Mouse (Mus musculus): ENCODE measurements around the gene Arhgap33.
"Not testable (repeated sequence)": the region's sequence is repeated elsewhere in the genome, so short reads cannot be mapped to it uniquely, and the experiment has no call there.

Arhgap33 gene

DNA sequence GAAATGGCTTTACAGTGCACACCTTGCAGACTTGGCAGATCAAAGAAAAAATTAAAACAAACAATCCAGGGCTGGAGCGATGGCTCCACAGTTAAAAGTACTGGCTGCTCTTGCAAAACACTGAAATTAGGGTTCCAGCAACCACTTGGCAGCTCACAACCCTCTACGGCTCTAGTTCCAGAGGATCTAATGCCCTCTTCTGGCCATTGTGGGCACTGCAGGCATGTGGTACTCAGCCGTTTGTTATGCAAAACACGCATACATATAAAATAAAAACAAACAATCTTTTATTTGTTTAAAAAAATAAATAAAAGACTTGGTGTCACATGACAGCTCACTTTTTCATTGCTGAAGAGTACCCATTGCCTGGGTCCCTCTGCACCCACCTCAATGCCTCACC is 42.1 kb downstream of the Arhgap33 start:
- peak; percentile 81 for DNase-seq

DNA sequence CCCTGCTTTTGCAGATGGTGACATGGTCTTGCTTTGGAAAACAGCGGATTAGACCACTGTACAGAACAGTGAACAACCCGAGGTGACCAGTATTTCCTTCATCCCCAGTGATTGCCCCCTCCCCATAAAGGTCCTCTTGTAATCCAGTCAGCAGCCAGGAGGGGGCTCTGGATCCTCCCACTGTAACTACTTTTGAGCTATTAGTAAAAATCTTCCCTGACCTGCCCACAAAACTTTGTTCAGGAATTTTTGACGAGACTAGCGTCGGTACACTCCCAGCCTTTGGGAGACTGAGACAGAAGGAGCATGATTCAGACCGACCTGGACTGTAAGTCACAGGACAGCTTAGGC is 43.9 kb downstream of the Arhgap33 start:
- DNase-seq, result no peak

DNA sequence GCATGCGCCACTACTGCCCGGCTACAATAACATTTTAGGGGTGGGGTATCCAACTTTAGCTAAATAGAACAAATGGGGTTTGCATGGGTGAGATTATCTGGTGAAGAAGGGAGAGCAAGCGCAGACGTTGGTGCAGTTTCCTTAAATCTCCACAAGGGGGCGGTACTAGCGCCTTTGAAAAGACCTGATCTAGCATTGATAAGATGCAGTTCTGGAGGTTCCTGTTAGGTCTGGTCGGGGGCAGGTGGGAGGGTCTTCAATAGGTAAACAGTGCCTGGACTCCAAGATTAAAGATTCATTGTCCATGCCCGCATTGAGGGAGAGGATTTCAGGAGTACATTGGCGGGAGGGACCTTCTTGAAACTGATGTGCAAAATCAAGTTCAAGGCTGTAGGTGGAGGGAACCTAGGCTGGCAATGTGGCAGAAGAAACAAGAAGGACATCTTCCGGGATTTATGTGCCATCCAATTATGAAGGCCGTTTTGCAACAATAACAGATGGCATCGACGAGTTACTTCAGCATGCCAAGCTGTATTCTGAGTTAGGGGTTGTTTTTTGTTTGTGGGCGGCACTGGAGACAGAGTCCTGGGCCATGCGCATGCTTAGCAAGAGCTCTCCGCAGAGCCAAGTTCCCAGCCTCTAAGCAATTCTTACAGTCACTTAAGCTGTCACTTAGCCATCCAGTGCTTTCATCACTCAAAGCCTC is 44.5 kb downstream of the Arhgap33 start:
- peak; percentile 53 for DNase-seq

DNA sequence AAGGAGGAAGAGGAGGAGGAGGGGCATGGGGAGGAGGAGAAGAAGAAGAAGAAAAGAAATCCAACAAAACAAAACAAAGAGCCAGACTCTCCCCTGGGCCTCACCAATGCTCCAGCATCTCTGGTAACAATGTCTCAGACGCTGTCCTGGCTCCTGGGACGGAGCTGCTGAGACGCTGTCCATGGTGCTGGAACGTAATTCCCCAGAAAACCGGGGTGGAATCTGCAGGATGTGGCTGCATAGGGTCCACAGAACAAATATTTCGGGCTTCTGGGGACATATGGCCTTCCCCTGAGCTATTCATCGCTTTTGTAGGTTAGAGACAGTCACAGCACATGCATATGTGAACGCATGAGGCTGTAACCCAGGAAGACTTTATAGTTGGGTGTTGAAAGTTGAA is 50.6 kb downstream of the Arhgap33 start:
- no peak for DNase-seq

DNA sequence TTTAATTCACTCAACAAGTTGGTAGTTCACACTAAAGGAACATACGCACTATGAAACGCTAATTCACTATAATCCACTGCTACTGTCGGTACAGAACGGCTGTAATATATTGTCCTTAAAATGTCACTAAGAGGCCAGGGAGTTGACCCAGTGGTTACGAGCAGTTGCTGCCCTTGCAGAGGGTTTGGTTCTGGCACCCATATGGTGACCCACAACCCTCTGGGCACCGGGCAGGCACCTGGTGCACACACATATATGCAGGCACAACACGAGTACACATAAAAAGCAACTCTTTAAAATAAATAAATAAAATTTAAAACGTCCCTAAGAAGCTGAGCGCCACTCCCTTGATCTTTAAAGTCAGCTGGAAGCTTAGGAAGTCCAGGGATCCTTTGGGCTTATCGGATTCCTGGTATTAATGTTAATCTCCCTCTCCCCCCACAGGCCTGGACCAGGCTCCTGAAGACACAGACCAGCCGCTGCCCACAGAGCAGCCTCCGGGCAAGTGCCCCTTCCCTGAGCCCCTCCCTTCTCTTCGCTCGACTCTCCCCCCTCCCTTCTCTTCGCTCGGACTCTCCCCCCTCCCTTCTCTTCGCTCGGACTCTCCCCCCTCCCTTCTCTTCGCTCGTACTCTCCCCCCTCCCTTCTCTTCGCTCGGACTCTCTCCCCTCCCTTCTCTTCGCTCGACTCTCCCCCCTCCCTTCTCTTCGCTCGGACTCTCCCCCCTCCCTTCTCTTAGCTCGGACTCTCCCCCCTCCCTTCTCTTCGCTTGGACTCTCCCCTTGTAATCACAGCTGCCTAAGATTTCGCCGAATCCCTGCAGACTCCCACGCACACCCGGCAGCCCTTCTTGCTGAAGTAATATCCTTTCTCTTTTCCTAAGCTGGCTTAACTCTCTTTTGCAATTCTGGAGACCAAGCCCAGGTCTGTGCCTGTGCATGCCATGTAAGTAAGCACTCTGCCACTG is 57.2 kb downstream of the Arhgap33 start:
- DNase-seq, result no peak

DNA sequence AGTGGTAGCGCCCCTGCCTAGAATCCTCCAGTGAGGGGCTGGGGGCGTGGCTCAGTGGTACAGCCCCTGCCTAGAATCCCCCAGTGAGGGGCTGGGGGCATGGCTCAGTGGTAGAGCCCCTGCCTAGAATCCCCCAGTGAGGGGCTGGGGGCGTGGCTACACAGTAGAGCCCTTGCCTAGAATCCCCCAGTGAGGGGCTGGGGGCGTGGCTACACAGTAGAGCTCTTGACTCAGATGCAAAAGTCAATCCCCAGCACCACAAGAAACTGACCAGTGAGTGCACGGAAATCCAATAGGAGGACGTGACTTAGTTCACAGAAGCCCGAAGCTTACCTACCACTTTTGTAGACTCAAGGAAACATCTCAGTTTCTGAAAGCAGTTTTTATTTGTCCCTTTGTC is 58.7 kb downstream of the Arhgap33 start:
- not testable (repeated sequence) for DNase-seq

DNA sequence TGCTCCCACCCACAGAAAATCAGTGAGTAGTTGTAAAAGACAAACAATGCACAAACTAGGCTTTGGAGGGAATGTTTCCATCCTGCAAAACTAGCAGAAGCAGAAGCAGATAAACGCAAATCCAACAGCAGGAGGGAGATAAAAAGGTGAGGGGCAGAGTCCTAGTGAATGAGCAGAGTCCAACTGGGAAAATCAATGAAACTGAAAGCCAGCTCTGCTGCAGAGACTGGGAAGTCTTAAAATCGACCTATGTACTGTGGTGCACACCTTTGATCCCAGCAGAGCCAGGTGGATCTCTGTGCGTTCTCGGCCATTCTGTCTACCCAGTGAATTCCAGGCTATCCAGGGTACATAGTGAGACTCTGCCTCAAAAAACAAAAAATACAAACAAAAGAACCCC is 59.9 kb downstream of the Arhgap33 start:
- no peak for DNase-seq

DNA sequence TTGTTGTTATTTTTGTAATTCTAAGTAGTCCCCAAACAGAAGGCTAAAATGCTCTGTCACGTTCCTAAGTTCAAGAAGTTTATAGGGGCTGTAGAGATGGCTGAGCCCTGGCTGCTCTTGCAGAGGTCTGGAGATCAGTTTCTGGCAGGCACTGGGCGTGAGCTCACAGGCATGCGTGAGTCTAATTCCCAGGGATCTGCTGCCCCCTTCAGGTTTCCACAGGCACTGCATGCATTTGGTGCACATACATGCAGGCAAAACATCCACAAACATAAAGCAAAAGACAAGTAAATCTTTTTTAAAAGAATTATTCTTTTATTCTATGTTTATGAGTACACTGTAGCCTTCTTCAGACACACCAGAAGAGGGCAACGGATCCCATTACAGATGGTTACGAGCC is 62.4 kb downstream of the Arhgap33 start:
- DNase-seq, result peak; percentile 66

Data from thymus, postnatal 14 days (tissue).